Mouse (Mus musculus): ENCODE results near the gene Nr4a3.

GRCm38 (mm10) chr4:48042466-48042785 lies 2.5 kb upstream of the Nr4a3 start:
- no peak for TF ChIP-seq EP300 (optimal IDR thresholded peaks at IDR 0.05)
- no peak for TF ChIP-seq CTCF (IDR thresholded peaks at IDR 0.05; ENCODE audit: low read depth)
